Mouse (Mus musculus) hindbrain, embryonic 16.5 days (tissue): Measurements from ENCODE around the gene Ccdc86. TPM values are rescaled to one million over a fixed set of nuclear protein-coding genes. Genes with fewer than 3 reads are reported as not detected.

Source experiments
- ATAC-seq: fragments of 200-750 bp; cut with Nextera tagmentation; 2 replicates; pipeline ENCODE4 v1.8.0; 2017; ENCODE audit warnings: moderate TSS enrichment, moderate library complexity
- H3K27ac ChIP-seq: fragments of 300-500 bp; sonication (generic); 2 replicates; pipeline ENCODE4 v1.5.1; 2014; ENCODE audit warnings: low read depth, mild to moderate bottlenecking, control low read depth, low read length, moderate library complexity
- H3K27me3 ChIP-seq: fragments of 300-500 bp; sonication (generic); replicated peaks from 2 replicates; pipeline ENCODE4 v1.6.1; 2014; ENCODE audit warnings: low read length; ENCODE audit not compliant: control insufficient read depth, insufficient read depth
- H3K36me3 ChIP-seq: fragments of 300-500 bp; sonication (generic); 2 replicates; pipeline ENCODE4 v1.6.1; 2014; ENCODE audit warnings: mild to moderate bottlenecking, low read length, moderate library complexity, mixed read lengths; ENCODE audit not compliant: control insufficient read depth, insufficient read depth
- H3K4me1 ChIP-seq: fragments of 300-500 bp; sonication (generic); 2 replicates; pipeline ENCODE4 v1.6.1; 2014; ENCODE audit warnings: low read depth, low read length; ENCODE audit not compliant: control insufficient read depth, insufficient read depth
- H3K4me2 ChIP-seq: fragments of 300-500 bp; sonication (generic); 2 replicates; pipeline ENCODE4 v1.6.1; 2014; ENCODE audit warnings: mild to moderate bottlenecking, low read length, control low read depth, moderate library complexity
- H3K4me3 ChIP-seq: fragments of 300-500 bp; sonication (generic); 2 replicates; pipeline ENCODE4 v1.5.1; 2014; ENCODE audit warnings: mild to moderate bottlenecking, low read length, control low read depth, moderate library complexity
- H3K9ac ChIP-seq: fragments of 300-500 bp; sonication (generic); 2 replicates; pipeline ENCODE4 v1.6.1; 2014; ENCODE audit warnings: low read depth, mild to moderate bottlenecking, control low read depth, low read length, moderate library complexity
- H3K9me3 ChIP-seq: fragments of 300-500 bp; sonication (generic); 2 replicates; pipeline ENCODE4 v1.6.1; 2014; ENCODE audit warnings: mild to moderate bottlenecking, low read length, moderate library complexity; ENCODE audit not compliant: control insufficient read depth
- WGBS: fragments of 180-500 bp; shearing (Covaris S2); extraction: QIAGEN DNeasy Blood & Tissue Kit; methylation state at CpG from one replicate; pipeline ENCODE4 v1.1.7; 2014; 5-methylcytosine and 5-hydroxymethylcytosine counted together
- polyA plus RNA-seq: library from polyadenylated mRNA; unstranded; fragments of >200 nt; fragmentation: Nextera tagmentation; extraction: Ambion mirVana; gene quantifications from 2 replicates; pipeline ENCODE4 v1.2.1, GENCODE M21; 2015

Gene Ccdc86
- polyA plus RNA-seq, 1 experiment from 2014 or later, result 12.9 TPM

DNA sequence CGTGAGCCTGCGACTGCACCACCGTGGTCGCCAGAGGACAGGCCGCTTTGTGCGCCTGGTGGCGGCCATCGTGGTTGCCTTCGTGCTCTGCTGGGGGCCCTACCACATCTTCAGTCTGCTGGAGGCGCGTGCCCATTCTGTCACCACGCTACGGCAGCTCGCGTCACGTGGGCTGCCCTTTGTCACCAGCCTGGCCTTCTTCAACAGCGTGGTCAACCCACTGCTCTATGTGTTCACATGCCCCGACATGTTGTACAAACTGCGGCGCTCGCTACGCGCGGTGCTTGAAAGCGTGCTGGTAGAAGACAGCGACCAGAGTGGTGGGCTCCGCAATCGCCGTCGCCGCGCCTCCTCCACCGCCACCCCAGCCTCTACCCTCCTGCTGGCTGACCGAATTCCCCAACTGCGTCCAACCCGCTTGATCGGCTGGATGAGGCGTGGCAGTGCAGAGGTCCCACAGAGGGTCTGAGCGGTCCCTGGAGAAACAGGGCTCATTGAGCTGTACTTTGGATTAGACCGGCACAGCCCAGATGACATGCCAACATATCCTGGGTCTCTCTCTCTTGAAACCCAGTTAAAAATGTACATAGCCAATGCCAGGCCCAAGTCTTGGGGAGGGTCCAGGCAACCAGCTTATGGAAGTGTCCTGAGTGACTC lies 8.1 kb downstream of the Ccdc86 start:
- H3K36me3 ChIP-seq, result peaks cover 24% of the 10 kb centered on the region
- peak; percentile 78 for ATAC-seq
- H3K27me3 ChIP-seq, result no peaks in the 10 kb centered on the region
- H3K9ac ChIP-seq, result peak overlapping the region; percentile 58
- H3K4me1 ChIP-seq, result peaks cover 4% of the 10 kb centered on the region
- H3K4me2 ChIP-seq, result peak overlapping the region; percentile 68
- WGBS, result 1% methylated on average over 40 of the region's 40 CpGs
- peak overlapping the region; percentile 0; the same call in 1 of the 2 replicates for H3K27ac ChIP-seq
- H3K9me3 ChIP-seq, result no peaks in the 10 kb centered on the region
- H3K4me3 ChIP-seq, result peak overlapping the region; percentile 34

DNA sequence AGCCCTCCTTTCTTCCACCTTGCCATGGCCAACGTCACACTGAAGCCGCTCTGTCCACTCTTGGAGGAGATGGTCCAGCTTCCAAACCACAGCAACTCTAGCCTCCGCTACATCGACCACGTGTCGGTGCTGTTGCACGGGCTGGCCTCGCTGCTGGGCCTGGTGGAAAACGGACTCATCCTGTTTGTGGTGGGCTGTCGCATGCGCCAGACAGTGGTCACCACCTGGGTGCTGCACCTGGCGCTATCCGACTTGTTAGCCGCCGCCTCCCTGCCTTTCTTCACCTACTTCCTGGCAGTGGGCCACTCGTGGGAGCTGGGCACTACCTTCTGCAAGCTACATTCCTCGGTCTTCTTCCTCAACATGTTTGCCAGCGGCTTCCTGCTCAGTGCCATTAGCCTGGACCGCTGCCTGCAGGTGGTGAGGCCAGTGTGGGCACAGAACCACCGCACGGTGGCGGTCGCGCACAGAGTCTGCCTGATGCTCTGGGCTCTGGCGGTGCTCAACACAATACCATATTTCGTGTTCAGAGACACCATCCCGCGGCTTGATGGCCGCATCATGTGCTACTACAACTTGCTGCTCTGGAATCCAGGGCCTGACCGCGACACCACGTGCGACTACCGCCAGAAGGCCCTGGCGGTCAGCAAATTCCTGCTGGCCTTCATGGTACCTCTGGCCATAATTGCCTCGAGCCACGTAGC lies 8.8 kb downstream of the Ccdc86 start:
- ATAC-seq, result peak; percentile 92

DNA sequence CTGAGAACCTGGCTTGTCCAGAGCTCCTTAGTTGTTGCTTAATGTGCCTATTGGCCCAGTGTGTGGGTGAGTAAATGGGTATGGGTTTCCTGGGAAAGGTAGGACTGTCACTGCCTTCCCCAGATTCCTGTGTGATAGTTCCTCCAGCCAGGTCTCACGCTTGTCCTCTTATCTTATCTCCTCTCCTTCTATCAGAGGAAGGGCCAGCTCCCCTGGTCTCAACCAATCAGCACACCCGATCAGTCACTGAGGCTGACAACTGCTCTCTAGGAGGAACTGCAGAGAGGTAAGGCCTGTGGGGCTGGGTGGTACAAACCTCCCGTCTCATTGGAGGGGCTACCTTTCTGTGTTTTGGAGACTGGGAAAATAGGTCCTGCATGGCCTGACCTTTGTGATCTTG lies 10.3 kb downstream of the Ccdc86 start:
- ATAC-seq, result no peak

More for the DNA sequence above, 8.8 kb downstream of the Ccdc86 start:
- Histone ChIP-seq H3K9ac (peak overlapping the region; percentile 58), H3K36me3 (peaks cover 24% of the 10 kb centered on the region), H3K27me3 (no peaks in the 10 kb centered on the region), H3K27ac (peak overlapping the region; percentile 0; the same call in 1 of the 2 replicates), H3K9me3 (no peaks in the 10 kb centered on the region), H3K4me2 (peak overlapping the region; percentile 68), H3K4me1 (peaks cover 4% of the 10 kb centered on the region), H3K4me3 (peak overlapping the region; percentile 34)
- WGBS, result 19% methylated on average over 37 of the region's 37 CpGs

DNA sequence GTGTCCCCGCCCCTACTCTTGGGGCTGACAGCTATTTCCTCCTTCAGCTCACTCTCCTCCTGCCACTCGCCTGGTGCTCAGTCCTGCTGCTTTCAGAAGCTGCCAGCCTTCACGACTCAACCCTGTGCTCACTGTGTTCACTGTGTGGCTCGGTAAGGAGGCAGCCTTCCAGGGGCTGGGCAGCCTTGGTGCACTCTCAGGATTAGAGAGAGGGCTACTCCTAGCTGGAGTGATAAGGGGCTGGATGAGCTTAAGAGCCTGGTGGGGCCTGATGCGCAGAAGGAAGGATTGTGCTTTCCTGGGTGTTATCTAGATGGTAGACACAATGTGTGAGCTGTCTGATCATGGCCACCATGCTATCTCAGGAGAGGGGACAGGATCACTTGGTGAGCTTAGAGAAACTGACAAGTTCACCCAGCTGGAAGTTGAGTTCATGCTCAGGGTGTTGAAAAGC lies 11.9 kb downstream of the Ccdc86 start, which contains the start of gene Ptgdr2:
Gene Ptgdr2 (plus strand): TSS at position 51 of the 454 bp plus-strand sequence.
- Histone ChIP-seq H3K27ac (no peak within 1 kb of the TSS), H3K9ac (no peak within 1 kb of the TSS), H3K9me3 (no peaks in the 10 kb centered on the region), H3K4me1 (peaks cover 4% of the 10 kb centered on the region), H3K4me2 (no peak within 1 kb of the TSS), H3K36me3 (peaks cover 3% of the 10 kb centered on the region; the same call in 1 of the 2 replicates), H3K4me3 (no peak within 1 kb of the TSS), H3K27me3 (no peaks in the 10 kb centered on the region)
- 72% methylated on average over 5 of the region's 5 CpGs for WGBS
- ATAC-seq, result no peak

More for the DNA sequence above, 10.3 kb downstream of the Ccdc86 start:
- Histone ChIP-seq H3K27ac (no peak overlapping the region), H3K9me3 (no peaks in the 10 kb centered on the region), H3K4me2 (no peak overlapping the region), H3K9ac (no peak overlapping the region), H3K36me3 (peaks cover 15% of the 10 kb centered on the region), H3K4me1 (peaks cover 4% of the 10 kb centered on the region), H3K27me3 (no peaks in the 10 kb centered on the region), H3K4me3 (no peak overlapping the region)
- WGBS, result 75% methylated on average over 3 of the region's 3 CpGs

DNA sequence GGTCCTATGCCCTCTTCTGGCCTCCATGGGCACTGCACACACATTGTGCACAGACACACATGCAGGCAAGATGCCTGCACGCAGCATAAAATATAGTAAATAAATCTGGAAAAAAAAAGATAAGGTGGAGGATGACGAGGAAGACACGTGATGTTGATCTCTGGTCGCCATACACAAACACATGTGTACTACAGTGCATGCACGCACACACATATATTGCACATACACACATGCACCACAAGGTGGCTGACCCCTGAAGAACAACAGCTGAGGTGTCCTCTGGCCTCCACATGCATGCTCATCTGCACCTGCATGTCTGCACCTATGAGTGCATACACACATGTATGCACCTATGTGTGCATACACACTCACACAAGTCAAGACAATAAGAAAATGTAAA lies 13.0 kb downstream of the Ccdc86 start:
- Histone ChIP-seq H3K9ac (no peak overlapping the region), H3K4me1 (peaks cover 2% of the 10 kb centered on the region), H3K36me3 (no peaks in the 10 kb centered on the region), H3K27me3 (no peaks in the 10 kb centered on the region), H3K27ac (no peak overlapping the region), H3K4me2 (no peak overlapping the region), H3K4me3 (no peak overlapping the region), H3K9me3 (no peaks in the 10 kb centered on the region)
- WGBS, result 88% methylated on average over 5 of the region's 5 CpGs
- no peak for ATAC-seq

DNA sequence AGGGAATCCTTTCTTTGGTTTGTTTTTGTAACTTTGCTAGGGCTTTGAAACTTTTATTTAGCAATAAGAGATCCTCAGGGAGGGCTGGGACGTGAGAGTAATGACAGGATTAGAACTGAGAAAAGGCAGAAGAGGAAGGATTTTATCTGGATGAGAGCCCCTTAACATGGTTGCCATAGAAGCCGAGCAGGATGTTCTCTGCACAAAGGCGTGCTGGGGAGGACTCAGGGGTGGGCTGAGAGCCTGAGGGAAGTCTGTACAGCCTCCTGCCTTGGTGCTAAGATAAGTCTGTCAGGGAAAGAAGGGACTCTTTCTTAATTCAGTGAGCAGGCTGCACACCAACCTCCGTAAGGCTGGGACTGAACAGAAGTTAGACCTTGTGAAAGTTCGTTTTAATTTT lies 14.0 kb downstream of the Ccdc86 start:
- Histone ChIP-seq H3K27me3 (no peaks in the 10 kb centered on the region), H3K4me3 (no peak overlapping the region), H3K9ac (no peak overlapping the region), H3K4me2 (no peak overlapping the region), H3K4me1 (no peaks in the 10 kb centered on the region), H3K36me3 (no peaks in the 10 kb centered on the region), H3K27ac (no peak overlapping the region), H3K9me3 (no peaks in the 10 kb centered on the region)
- ATAC-seq, result 0 out of 2 replicates have a peak, but pooled peaks have one; percentile 56
- 40% methylated on average over 5 of the region's 5 CpGs for WGBS

DNA sequence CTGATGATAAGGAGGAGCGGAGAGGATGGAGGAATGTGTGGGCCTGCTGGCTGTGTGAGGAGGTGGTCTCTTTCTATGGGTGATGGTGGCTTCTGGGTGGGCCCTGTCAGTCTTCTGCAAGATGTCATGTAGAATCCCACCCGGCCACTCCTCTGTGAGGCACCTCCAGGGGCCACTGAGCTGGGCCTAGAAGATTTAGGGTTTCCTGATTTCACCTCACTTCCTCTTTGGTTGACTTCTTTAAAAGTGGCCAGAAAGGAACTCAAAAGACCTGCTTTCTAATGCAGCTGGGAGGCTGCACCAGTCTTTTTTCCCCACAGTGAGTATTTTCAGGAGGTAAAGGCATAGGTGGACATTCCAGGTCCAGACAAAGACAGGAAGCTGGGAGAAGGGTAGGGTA lies 18.4 kb downstream of the Ccdc86 start:
- Histone ChIP-seq H3K27ac (no peak overlapping the region), H3K4me3 (no peak overlapping the region), H3K9ac (no peak overlapping the region), H3K4me1 (no peaks in the 10 kb centered on the region), H3K27me3 (no peaks in the 10 kb centered on the region), H3K9me3 (no peaks in the 10 kb centered on the region), H3K36me3 (no peaks in the 10 kb centered on the region), H3K4me2 (no peak overlapping the region)
- WGBS, result 90% methylated on average over 2 of the region's 2 CpGs
- no peak for ATAC-seq

DNA sequence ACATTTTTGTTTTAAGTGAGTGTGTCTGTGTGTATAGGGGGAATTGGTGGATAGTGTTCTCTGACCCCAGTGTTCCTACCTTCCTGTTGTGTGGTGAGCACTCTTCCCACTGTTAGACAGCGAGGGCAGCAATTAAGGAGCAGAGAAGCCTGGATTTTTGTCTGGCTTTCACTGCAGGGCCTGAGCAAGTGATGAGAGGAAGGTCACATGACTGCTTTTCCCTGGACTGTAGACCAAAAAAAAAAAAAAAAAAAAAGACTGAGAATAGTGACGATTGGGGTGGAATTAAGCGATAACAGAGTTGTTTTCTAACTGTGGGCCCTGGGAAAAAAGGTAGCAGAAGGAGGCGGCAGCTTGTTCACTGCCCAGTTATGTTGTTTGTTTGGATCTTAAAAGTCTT lies 22.4 kb downstream of the Ccdc86 start:
- Histone ChIP-seq H3K9me3 (no peaks in the 10 kb centered on the region), H3K4me3 (no peak overlapping the region), H3K9ac (no peak overlapping the region), H3K4me1 (no peaks in the 10 kb centered on the region), H3K27me3 (no peaks in the 10 kb centered on the region), H3K27ac (peak overlapping the region; percentile 39; the same call in 1 of the 2 replicates), H3K4me2 (no peak overlapping the region), H3K36me3 (no peaks in the 10 kb centered on the region)
- WGBS, result 32% methylated on average over 4 of the region's 4 CpGs
- ATAC-seq, result 0 out of 2 replicates have a peak, but pooled peaks have one; percentile 9

DNA sequence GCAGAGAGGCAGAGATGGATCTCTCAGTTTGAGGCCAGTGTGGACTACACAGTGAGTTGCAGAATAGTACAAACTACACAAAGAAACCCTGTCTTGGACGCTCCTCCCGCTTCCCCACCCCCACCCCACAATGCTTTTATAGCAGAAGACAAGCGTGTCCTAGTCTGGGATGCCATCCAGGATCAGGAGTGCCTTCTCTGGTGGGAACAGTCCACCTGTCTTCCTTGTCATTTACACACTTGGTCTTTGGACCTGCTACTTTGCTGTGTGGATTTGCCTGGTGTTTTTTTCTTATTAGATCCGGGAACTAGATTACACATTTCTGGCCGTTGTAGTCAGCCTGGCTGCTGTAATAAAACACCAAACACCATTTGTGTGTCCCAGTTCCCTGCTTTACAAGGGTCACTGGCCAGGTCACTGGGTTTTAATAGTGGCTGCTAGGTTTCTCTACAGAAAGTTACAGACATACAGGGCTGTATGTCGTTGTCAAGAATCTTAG lies 22.9 kb downstream of the Ccdc86 start:
- Histone ChIP-seq H3K9me3 (no peaks in the 10 kb centered on the region), H3K27ac (peak overlapping the region; percentile 56; the same call in 1 of the 2 replicates), H3K9ac (no peak overlapping the region), H3K4me2 (no peak overlapping the region), H3K27me3 (no peaks in the 10 kb centered on the region), H3K4me3 (no peak overlapping the region), H3K36me3 (no peaks in the 10 kb centered on the region), H3K4me1 (no peaks in the 10 kb centered on the region)
- 13% methylated on average over 6 of the region's 6 CpGs for WGBS
- ATAC-seq, result peak; percentile 74
